Mouse (Mus musculus) megakaryocyte-erythroid progenitor cell, adult 5-6 weeks (primary cell): ENCODE results near the gene Cyp2r1. TPM values are rescaled to one million over a fixed set of nuclear protein-coding genes. Genes with fewer than 3 reads are reported as not detected.
"Not testable (repeated sequence)": the region's sequence is repeated elsewhere in the genome, so short reads cannot be mapped to it uniquely, and the experiment has no call there.

Source experiments
- ATAC-seq: replicated peaks from 2 replicates; pipeline ENCODE4 v1.8.0; 2016; ENCODE audit warnings: mild to moderate bottlenecking, inconsistent platforms; ENCODE audit not compliant: severe bottlenecking, poor library complexity, low FRiP score, low TSS enrichment
- total RNA-seq, 2 experiments: library from RNA; stranded (forward) in 1 of 2; stranded (reverse) in 1 of 2; fragments of 200-1000, 215-1000 nt in 1 of 2; fragments of >200 nt in 1 of 2; fragmentation: Nextera tagmentation in 1 of 2; gene quantifications; 2 replicates each; pipeline ENCODE4 v1.2.3; 2014 to 2017

Cyp2r1 gene
- total RNA-seq (2014; fragmentation: Nextera tagmentation): 2.3 and 4.2 TPM in 2 replicates
- total RNA-seq (2017): 0.19 TPM in 1 of 2 replicates, not detected in the other

DNA sequence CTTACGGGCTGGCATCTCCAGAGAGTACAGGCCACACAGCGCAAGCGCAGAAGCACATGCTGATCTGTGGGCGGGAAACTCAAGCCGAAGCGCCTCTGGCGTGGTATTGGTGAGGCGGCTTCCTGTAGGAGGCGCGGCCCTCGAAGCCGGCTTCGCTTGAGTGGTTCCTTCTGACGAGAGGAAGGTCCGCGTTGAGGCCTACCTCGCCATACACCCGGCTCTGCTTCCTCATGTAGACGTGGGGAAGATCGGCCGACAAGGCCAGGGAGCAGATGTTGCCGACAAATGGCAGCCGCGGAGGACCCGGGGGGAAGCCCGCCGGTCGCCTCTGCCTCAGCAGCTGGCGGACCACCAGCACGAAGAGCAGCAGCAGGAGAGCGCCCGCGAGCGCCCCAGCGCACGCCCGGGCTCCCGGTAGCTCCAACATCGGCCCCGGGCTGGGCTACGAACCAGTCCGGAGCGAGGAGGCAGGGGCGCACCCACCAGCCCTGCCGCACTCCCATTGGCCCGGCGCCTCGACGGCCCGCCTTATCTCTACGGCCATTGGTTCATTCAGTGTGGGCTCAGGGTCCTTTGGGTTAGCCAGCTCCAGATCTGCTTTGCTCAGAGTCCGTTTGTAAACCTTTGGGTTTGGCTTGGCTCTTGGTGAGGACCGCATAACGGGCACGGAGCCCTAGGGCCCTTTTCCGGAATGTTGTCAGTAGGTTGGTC is at the start of gene Cyp2r1:
TSS of gene Cyp2r1 (minus strand) at position 442 of the 711 bp plus-strand sequence.
- ATAC-seq: peak; percentile 99

DNA sequence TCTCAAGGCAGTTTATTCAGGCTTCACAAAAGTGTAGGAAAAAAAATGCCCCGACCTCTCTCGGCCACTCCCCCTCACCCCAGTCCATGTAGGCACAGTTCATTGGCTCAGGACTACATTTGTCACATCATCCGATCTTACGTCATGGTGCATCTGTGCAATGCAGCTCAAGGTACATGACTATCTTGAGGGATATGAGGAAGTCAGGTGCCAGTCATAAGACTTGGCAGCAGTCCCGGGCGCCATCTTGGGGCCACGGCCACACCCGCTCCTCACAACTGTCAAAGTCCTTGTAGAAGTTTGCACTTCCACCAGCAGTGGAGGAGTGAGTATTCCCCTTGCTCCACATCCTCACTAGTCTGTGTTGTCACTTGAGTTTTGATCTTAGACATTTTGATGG is 31.6 kb upstream of the Cyp2r1 start:
- ATAC-seq: not testable (repeated sequence)

DNA sequence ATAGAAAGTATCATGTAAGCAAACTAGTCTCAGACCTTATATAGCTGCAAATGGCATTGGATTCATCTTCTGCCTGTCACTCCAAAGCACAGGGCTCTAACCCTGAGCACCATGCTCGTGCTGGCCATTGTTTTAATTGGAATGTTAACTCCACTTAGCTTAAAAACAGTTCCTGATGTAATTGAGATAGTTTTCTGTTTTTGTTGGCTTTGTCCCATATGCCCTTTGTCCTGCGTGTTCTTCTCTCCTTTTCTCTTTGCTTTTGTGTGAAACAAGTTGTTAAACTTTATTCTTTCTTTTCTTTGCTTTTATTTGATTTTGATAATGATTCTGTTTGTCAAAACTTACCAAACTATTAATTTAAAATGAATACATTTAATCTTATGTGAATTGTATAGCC is 19.7 kb upstream of the Cyp2r1 start:
- ATAC-seq: no peak

DNA sequence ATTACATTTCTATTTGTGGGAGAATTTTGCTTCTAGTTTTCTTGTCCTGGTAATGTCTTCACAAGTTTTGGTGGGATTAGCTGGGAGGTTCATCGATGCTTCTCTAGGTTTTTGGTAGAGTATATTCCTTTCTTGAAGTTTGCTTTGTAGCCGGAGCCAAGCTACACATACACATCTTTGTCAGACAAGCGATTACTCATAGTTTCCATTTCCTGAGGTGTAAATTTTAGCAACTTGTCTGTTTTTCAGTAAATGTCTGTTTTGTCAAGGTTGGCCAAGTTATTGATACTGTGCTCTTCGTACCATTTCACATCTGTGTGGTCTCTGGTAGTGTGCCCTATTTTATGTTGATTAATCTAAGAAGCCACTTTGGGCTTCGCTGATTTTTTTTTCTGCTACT is 18.4 kb upstream of the Cyp2r1 start:
- no peak for ATAC-seq

DNA sequence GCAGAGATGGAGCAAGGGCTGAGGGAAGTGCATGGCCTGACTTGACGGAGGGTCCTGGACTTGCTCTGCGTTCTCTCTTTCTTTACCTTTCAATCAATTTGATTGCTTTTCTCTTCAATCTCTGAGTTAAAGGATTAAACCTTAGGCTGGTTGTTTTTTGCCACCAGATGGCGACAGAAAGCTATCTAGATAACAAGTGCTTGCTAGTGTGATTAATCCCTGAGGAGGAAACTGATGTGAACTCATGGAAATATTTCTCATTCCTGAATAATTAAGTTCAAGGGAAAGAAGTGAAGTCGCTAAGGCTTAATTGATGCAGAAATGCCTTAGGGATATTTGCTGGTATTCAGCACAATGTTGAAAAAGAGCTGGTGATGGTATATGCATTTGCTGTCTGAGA is 17.7 kb upstream of the Cyp2r1 start:
- 0 out of 2 replicates have a peak, but pooled peaks have one; percentile 39 for ATAC-seq

DNA sequence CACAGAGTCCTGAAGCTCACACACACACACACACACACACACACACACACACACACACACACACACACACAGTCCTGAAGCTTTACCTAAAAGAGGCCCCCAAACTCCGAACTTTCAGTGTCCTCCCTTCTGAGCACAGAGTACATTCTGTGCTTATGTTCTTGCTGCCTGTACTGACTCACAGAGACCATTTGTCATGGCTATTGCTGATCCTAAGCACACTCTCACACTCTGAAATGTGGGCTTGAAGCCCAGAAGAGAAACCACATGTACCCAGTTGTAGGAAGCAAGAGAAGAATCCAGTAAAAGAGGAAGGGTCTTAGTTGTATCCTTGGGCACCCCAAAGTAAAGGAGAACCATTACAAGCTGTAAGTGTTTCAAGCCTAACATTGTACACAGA is 14.9 kb upstream of the Cyp2r1 start:
- ATAC-seq: 0 out of 2 replicates have a peak, but pooled peaks have one; percentile 29

DNA sequence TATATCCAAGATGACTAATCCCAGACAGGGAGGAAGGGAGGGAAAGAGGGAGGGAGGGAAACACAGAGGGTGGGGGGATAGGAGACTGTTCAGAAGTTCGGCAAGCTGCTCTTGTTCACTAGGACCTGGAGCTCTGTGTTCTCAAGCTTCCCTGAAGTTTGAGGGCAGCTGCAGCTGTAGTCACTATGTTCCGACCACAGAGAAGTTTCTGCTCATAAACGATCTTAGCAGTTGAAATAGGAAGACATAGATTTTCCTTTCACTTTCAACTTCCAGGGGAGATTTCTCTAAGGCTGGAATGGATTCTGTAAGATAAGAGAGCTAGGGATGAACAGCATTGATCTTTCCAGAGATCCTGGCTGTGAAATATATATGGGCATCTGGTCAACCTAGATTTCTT is 14.2 kb upstream of the Cyp2r1 start:
- no peak for ATAC-seq

DNA sequence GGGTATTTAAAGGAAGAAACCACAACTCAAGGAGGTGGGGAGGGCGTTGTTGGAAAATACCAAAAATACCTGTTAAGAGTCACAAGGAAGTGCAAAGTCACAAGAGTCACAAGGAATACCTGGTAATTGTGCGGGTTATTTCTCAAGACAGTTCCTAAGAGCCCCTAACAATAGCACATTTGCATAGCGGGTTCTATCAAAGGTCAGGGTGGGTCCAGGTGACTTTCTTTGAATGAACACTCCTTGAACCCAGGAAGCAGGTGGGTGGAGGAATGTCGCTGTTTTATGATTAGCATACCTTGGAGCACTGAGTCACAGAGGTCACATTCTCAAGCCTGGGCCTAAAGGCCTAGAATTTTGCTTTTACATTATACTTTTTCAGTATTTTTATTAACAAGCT is 11.1 kb upstream of the Cyp2r1 start:
- not testable (repeated sequence) for ATAC-seq

DNA sequence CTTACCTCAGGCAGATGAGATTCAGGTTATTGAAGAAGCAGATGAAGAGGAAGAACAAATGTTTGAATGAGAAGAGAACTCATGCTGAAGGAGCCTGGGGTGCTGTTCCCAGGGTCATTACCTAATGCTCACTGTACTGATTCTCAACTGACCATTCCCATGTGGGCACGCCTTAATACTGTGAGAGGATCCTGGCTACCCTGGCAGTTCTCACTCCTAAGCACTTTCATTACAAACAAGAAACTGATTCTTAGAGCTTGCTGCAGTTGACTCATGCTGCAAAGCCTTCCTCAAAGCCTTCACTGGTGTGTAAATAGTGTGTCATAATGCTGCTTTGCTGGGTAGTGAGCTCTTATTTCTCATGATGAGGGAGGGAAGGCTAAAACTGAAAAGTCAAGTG is 26.6 kb downstream of the Cyp2r1 start:
- no peak for ATAC-seq

DNA sequence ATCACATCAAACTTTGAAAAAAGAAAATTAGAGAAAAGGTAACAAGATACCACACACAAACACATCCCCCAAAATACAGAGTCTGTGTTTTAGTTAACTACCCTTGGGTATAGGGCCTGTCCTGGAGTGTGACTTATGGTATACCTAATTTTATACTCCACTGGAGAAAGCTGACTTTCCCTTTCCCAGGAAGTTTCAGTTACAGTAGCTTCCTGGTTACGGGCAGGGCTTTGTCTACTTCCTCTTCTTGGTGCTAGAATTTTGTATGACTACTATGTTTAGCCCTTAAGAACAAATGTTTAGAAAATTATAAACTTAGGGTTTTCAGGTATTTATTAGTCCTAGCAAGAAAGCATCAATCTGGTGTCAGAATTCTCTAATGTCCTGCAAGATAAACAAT is 36.5 kb downstream of the Cyp2r1 start:
- no peak for ATAC-seq

DNA sequence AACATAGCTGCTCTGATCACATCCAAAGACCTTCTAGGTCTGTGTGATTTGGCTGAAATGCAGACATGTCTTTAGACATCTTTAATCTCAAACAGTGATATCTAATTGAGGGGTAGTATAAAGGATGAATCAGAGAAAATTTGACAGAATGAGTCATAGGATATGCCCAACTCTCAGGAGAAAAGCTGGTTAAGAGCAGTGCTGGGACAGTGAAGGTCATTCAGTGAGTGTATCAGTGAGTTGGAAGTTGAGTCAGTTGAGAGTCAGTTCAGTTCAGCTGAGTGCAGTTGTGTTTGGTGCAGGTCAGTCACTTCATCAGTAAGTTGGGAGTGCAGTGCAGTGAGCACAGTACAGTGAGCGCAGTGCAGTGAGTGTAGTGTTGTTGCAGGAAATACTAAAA is 42.6 kb downstream of the Cyp2r1 start:
- no peak for ATAC-seq

DNA sequence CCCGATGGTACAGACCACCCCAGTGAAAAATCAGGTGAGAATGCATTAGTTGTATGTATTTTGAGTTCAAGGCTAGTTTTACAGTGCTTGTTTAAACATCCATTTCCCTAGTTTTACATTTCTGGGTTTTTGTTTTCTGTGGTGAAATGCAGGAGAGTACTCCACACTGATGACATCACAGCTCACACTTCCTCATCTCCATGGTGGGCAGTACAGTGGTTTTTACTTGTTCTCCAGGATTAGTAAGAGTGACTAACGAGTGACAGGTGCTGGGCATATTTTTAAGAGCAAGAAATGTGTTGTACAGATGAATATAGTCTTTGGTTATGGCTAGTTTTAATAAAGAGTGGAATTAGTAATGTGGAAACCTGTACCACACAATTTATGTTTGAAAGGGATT is 53.9 kb downstream of the Cyp2r1 start:
- ATAC-seq: no peak

Other genes with a start within 250 kb of the Cyp2r1 start
- 7.0 and 14.4 TPM in 2 replicates for gene Pde3b, start 147.7 kb downstream of the Cyp2r1 start, total RNA-seq (2014; fragmentation: Nextera tagmentation)
- gene Pde3b, start 147.7 kb downstream of the Cyp2r1 start, total RNA-seq (2017): 15.3 and 24.4 TPM in 2 replicates
- not detected in 2 replicates for gene Calca, start 73.4 kb upstream of the Cyp2r1 start, total RNA-seq (2014; fragmentation: Nextera tagmentation)
- gene Calca, start 73.4 kb upstream of the Cyp2r1 start, total RNA-seq (2017): not detected in 2 replicates
- gene Calcb, start 155.7 kb upstream of the Cyp2r1 start, total RNA-seq (2014; fragmentation: Nextera tagmentation): not detected in 2 replicates
- not detected in 2 replicates for gene Calcb, start 155.7 kb upstream of the Cyp2r1 start, total RNA-seq (2017)
- gene Insc, start 180.7 kb upstream of the Cyp2r1 start, total RNA-seq (2014; fragmentation: Nextera tagmentation): not detected in 2 replicates
- not detected in 2 replicates for gene Insc, start 180.7 kb upstream of the Cyp2r1 start, total RNA-seq (2017)